Mouse (Mus musculus): ENCODE data around the gene Mboat2. TPM values are rescaled to one million over a fixed set of nuclear protein-coding genes. Genes with fewer than 3 reads are reported as not detected.

The Mboat2 gene
- total RNA-seq, 4 experiments from 2014 or later: 72.1 to 87.1 (median 83.2) TPM

- DNase-seq (ENCODE audit: low spot score in 2 of 2): no peak
Measured at GRCm38 (mm10) chr12:24944597-24944996, 113.9 kb downstream of the Mboat2 start.

- no peak for DNase-seq (ENCODE audit: low spot score in 2 of 2)
Measured at GRCm38 (mm10) chr12:24947065-24947464, 116.4 kb downstream of the Mboat2 start.

GRCm38 (mm10) chr12:24948344-24948743 lies 117.7 kb downstream of the Mboat2 start:
- no peak for DNase-seq (ENCODE audit: low spot score in 2 of 2)

- DNase-seq (ENCODE audit: low spot score in 2 of 2): no peak
Measured at GRCm38 (mm10) chr12:24950376-24951046, 119.8 kb downstream of the Mboat2 start.

- peak in 1 of 2 experiments; percentile 62 for DNase-seq (ENCODE audit: low spot score in 2 of 2)
Measured at GRCm38 (mm10) chr12:24952147-24952546, 121.5 kb downstream of the Mboat2 start.

GRCm38 (mm10) chr12:24955137-24955536 lies 124.5 kb downstream of the Mboat2 start:
- DNase-seq (ENCODE audit: low spot score in 2 of 2): no peak

- no peak for DNase-seq (ENCODE audit: low spot score in 2 of 2)
Measured at GRCm38 (mm10) chr12:24958526-24958925, 127.8 kb downstream of the Mboat2 start.

- no peak for DNase-seq (ENCODE audit: low spot score in 2 of 2)
Measured at GRCm38 (mm10) chr12:24961821-24962220, 131.1 kb downstream of the Mboat2 start.

- DNase-seq (ENCODE audit: low spot score in 2 of 2): no peak
Measured at GRCm38 (mm10) chr12:24962362-24962967, 131.8 kb downstream of the Mboat2 start.

GRCm38 (mm10) chr12:24963393-24964022 lies 132.8 kb downstream of the Mboat2 start:
- DNase-seq (ENCODE audit: low spot score in 2 of 2): peak; percentile 40 to 46

GRCm38 (mm10) chr12:24965406-24965805 lies 134.7 kb downstream of the Mboat2 start:
- peak; percentile 42 to 48 for DNase-seq (ENCODE audit: low spot score in 2 of 2)

- DNase-seq (ENCODE audit: low spot score in 2 of 2): no peak
Measured at GRCm38 (mm10) chr12:24966046-24966445, 135.4 kb downstream of the Mboat2 start.

GRCm38 (mm10) chr12:24971490-24972200 lies 141.0 kb downstream of the Mboat2 start:
- DNase-seq (ENCODE audit: low spot score in 2 of 2): no peak

GRCm38 (mm10) chr12:24972371-24973350 lies 142.0 kb downstream of the Mboat2 start:
- no peak for DNase-seq (ENCODE audit: low spot score in 2 of 2)

GRCm38 (mm10) chr12:24973586-24973985 lies 142.9 kb downstream of the Mboat2 start:
- no peak for DNase-seq (ENCODE audit: low spot score in 2 of 2)

GRCm38 (mm10) chr12:24974446-24975114 lies 143.9 kb downstream of the Mboat2 start, which contains the start of gene Kidins220:
Gene Kidins220, plus strand, starts transcription at chr12:24974925.
- peak; percentile 91 to 93 for DNase-seq (ENCODE audit: low spot score in 2 of 2)

- peak; percentile 61 to 76 for DNase-seq (ENCODE audit: low spot score in 2 of 2)
Measured at GRCm38 (mm10) chr12:24975115-24975733, 144.5 kb downstream of the Mboat2 start.

- DNase-seq (ENCODE audit: low spot score in 2 of 2): no peak
Measured at GRCm38 (mm10) chr12:24985226-24985625, 154.5 kb downstream of the Mboat2 start.

GRCm38 (mm10) chr12:24995350-24995749 lies 164.7 kb downstream of the Mboat2 start:
- DNase-seq (ENCODE audit: low spot score in 2 of 2): no peak

GRCm38 (mm10) chr12:25005350-25005749 lies 174.7 kb downstream of the Mboat2 start:
- no peak for DNase-seq (ENCODE audit: low spot score in 2 of 2)
